Comparison of ENCODE assay signal across 9 mouse cellular contexts in genomic region chr3:16930299-16930698, GRCm38 (mm10).
DNase-seq lines count a peak whose midpoint lies in the region; ATAC-seq and TF ChIP-seq lines count a peak whose summit lies in the region.
"Had no signal": no experiment of that assay in that cellular context is flagged by ENCODE, and none has a peak within 500 bp of the region (broad histone marks: within the 10 kb centered on the region; RNA-seq: fewer than 3 reads in every experiment).

No protein-coding gene starts in this region.

- WGBS in hindbrain, embryonic 11.5 days: 30% methylated on average over 3 of the region's 3 CpGs
- 21% methylated on average over 3 of the region's 3 CpGs for WGBS in midbrain, embryonic 16.5 days

- peak; percentile 45 for ATAC-seq in hindbrain, embryonic 11.5 days (ENCODE audit: low FRiP score)
- ATAC-seq in midbrain, embryonic 16.5 days: peak; percentile 83
- no peak for ATAC-seq in megakaryocyte, adult 5-6 weeks (ENCODE audit: poor library complexity, severe bottlenecking)

- no peak overlapping the region for H3K9ac ChIP-seq in hindbrain, embryonic 11.5 days (ENCODE audit: low read depth, low read length)
- H3K9ac ChIP-seq in midbrain, embryonic 16.5 days (ENCODE audit: low read depth, low read length): no peak overlapping the region
- H3K9ac ChIP-seq: liver, embryonic 15.5 days had no signal

- H3K27ac ChIP-seq in cortical plate, adult 2 months (ENCODE audit: insufficient read depth, low read length): no peak overlapping the region
- no peak overlapping the region for H3K27ac ChIP-seq in hindbrain, embryonic 11.5 days (ENCODE audit: low read depth, low read length)
- peak overlapping the region; percentile 64 for H3K27ac ChIP-seq in midbrain, embryonic 16.5 days (ENCODE audit: low read length)
- H3K27ac ChIP-seq: liver, embryonic 15.5 days had no signal

- peak; percentile 25 for DNase-seq in adrenal gland, postnatal 14 days
- no peak for DNase-seq in adrenal gland, adult 2 months
- peak; percentile 63 for DNase-seq in hindbrain, embryonic 11.5 days (ENCODE audit: low spot score)
- no peak for DNase-seq in spleen, postnatal 36 days (ENCODE audit: low spot score in 2 of 2)
- no peak for DNase-seq in urinary bladder, postnatal 36 days (ENCODE audit: low spot score in 2 of 2)

- no peak overlapping the region for H3K4me2 ChIP-seq in hindbrain, embryonic 11.5 days (replicated peaks; ENCODE audit: low read depth, low read length)
- H3K4me2 ChIP-seq in midbrain, embryonic 16.5 days (ENCODE audit: low read length): no peak overlapping the region
- H3K4me2 ChIP-seq: liver, embryonic 15.5 days had no signal

- no peaks in the 10 kb centered on the region for H3K9me3 ChIP-seq in hindbrain, embryonic 11.5 days (ENCODE audit: control insufficient read depth, low read length)
- no peaks in the 10 kb centered on the region for H3K9me3 ChIP-seq in midbrain, embryonic 16.5 days (replicated peaks; ENCODE audit: control insufficient read depth, low read length, poor library complexity, severe bottlenecking)
- H3K9me3 ChIP-seq: liver, embryonic 15.5 days had no signal

- no peak overlapping the region for H3K4me3 ChIP-seq in cortical plate, adult 2 months (ENCODE audit: insufficient read depth, low read length)
- no peak overlapping the region for H3K4me3 ChIP-seq in hindbrain, embryonic 11.5 days (ENCODE audit: low read depth, low read length)
- H3K4me3 ChIP-seq in midbrain, embryonic 16.5 days (ENCODE audit: low read depth, low read length): no peak overlapping the region
- H3K4me3 ChIP-seq: liver, embryonic 15.5 days had no signal

- H3K4me1 ChIP-seq in cortical plate, adult 2 months (ENCODE audit: control insufficient read depth, insufficient read depth, low read length): no peaks in the 10 kb centered on the region
- H3K4me1 ChIP-seq in hindbrain, embryonic 11.5 days (replicated peaks; ENCODE audit: control insufficient read depth, insufficient read depth, low read length): no peaks in the 10 kb centered on the region
- H3K4me1 ChIP-seq in midbrain, embryonic 16.5 days (ENCODE audit: control insufficient read depth, insufficient read depth, low read length): peaks cover 3% of the 10 kb centered on the region; the same call in 1 of the 2 replicates
- H3K4me1 ChIP-seq: liver, embryonic 15.5 days had no signal

- H3K27me3 ChIP-seq in hindbrain, embryonic 11.5 days (ENCODE audit: control insufficient read depth, insufficient read depth, low read length): no peaks in the 10 kb centered on the region
- H3K27me3 ChIP-seq in midbrain, embryonic 16.5 days (ENCODE audit: control insufficient read depth, insufficient read depth, low read depth, low read length): no peaks in the 10 kb centered on the region
- H3K27me3 ChIP-seq: liver, embryonic 15.5 days had no signal

- TF ChIP-seq POLR2A in cortical plate, adult 2 months (IDR thresholded peaks at IDR 0.05; ENCODE audit: extremely low read depth, insufficient read depth, low read length): no peak

- H3K36me3 ChIP-seq in hindbrain, embryonic 11.5 days (ENCODE audit: control insufficient read depth, insufficient read depth, low read length): no peaks in the 10 kb centered on the region
- H3K36me3 ChIP-seq in midbrain, embryonic 16.5 days (ENCODE audit: control insufficient read depth, insufficient read depth, low read length): no peaks in the 10 kb centered on the region
- H3K36me3 ChIP-seq: liver, embryonic 15.5 days had no signal

- TF ChIP-seq CTCF in cortical plate, adult 2 months (IDR thresholded peaks at IDR 0.05; ENCODE audit: extremely low read depth, insufficient read depth, low read length): peak; percentile 44; the same call in 1 of the 2 replicates

Comparison
In these comparisons a context has a peak if more than half of its experiments do, and no peak if none do; other contexts are left out.
1. DNase-seq: peak in adrenal gland, postnatal 14 days (single experiment) and hindbrain, embryonic 11.5 days (single experiment); none in adrenal gland, adult 2 months (single experiment), spleen, postnatal 36 days (0 of 2) and urinary bladder, postnatal 36 days (0 of 2).